Mouse (Mus musculus): Measurements from ENCODE around the gene Usp28. TPM values are rescaled to one million over a fixed set of nuclear protein-coding genes. Genes with fewer than 3 reads are reported as not detected.
"Not testable (repeated sequence)": the region's sequence is repeated elsewhere in the genome, so short reads cannot be mapped to it uniquely, and the experiment has no call there.

The Usp28 gene
- polyA plus RNA-seq, 1 experiment from 2014 or later, result 35.4 TPM

DNA sequence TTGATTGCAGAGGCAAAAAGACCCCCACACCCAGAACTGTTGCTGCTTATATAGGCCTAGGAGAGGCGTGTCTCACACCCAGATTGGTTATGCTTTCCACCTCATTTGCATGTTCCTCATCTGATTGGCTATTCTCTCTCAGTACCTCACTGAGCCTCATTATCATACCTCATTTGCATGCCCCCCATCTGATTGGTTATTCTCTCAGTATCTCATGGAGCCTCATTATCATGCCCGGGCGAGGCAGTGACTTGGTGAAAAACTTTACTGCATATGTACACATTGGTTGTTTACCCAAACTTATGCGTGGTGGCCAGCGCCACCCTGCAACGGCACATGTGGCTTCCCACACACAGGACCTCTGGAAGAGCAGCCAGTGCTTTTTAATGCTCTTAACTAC, 1.4 kb upstream of the Usp28 start:
- Histone ChIP-seq H3K4me1 (peaks cover 25% of the 10 kb centered on the region), H3K4me2 (peak overlapping the region; percentile 74; the same call in 1 of the 2 replicates)
- H3K9me3 ChIP-seq; H3K4me3 ChIP-seq; H3K27me3 ChIP-seq; ATAC-seq (ENCODE audit: insufficient number of reproducible peaks, insufficient read depth, low FRiP score, low TSS enrichment, low read depth); H3K36me3 ChIP-seq; H3K9ac ChIP-seq; H3K27ac ChIP-seq: not testable (repeated sequence)
- 97% methylated on average over 6 of the region's 6 CpGs for WGBS

DNA sequence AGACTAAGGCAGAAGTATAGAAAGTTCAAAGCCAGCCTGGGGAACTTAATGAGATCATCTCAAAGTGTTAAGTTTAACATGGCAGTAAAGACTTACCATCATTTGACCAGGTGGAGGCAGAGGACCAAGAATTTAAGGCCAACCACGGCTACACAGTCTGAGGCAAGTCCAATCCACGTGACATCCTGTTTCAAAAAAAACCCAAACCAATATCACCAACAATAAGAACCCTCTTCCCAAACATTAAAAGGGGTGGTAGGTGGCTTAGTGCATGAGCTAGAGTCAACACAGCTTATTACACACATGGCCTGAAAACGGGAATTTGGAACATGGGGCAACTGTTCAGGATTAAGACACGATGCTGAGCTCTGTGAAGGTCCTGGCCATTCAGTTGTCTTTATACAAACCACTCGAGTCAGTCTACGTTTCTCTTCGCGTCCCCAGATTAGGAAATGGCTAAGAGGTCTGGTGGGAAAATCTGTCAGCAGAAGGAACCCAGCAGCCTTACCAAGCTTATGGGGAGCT, 793 bp upstream of the Usp28 start:
- no peak for ATAC-seq (ENCODE audit: insufficient number of reproducible peaks, insufficient read depth, low FRiP score, low TSS enrichment, low read depth)
- Histone ChIP-seq H3K9ac (peak overlapping the region; percentile 72), H3K4me2 (peak overlapping the region; percentile 74), H3K4me1 (peaks cover 26% of the 10 kb centered on the region), H3K27ac (peak overlapping the region; percentile 88), H3K27me3 (no peaks in the 10 kb centered on the region), H3K4me3 (peak overlapping the region; percentile 79), H3K36me3 (no peaks in the 10 kb centered on the region), H3K9me3 (no peaks in the 10 kb centered on the region)
- 32% methylated on average over 8 of the region's 8 CpGs for WGBS

DNA sequence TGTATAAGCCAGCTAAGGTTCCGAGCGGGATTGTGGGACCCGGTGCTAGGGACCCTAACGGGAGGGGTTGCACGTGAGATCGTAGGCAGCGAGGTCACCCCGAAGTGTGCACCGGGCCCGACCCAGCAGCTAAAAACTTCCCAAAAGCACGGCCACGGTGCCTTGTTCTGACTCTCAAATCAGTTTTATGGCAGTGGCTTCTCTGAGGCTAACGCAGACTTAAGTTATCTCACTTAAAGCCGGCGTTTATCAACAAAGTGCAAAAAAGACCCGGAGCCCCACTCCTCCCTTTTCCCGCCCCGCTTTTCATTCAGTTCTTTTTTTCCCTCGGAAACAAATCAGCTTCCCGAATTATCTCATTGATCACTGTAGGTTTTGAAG, 523 bp downstream of the Usp28 start:
- peak overlapping the region; percentile 79 for H3K4me3 ChIP-seq
- no peak for ATAC-seq (ENCODE audit: insufficient number of reproducible peaks, insufficient read depth, low FRiP score, low TSS enrichment, low read depth)
- H3K4me1 ChIP-seq, result peaks cover 26% of the 10 kb centered on the region
- H3K9me3 ChIP-seq, result no peaks in the 10 kb centered on the region
- H3K27ac ChIP-seq, result peak overlapping the region; percentile 62; the same call in 1 of the 2 replicates
- no peaks in the 10 kb centered on the region for H3K36me3 ChIP-seq
- peak overlapping the region; percentile 87 for H3K9ac ChIP-seq
- H3K27me3 ChIP-seq, result no peaks in the 10 kb centered on the region
- peak overlapping the region; percentile 74 for H3K4me2 ChIP-seq
- WGBS, result 1% methylated on average over 20 of the region's 20 CpGs

DNA sequence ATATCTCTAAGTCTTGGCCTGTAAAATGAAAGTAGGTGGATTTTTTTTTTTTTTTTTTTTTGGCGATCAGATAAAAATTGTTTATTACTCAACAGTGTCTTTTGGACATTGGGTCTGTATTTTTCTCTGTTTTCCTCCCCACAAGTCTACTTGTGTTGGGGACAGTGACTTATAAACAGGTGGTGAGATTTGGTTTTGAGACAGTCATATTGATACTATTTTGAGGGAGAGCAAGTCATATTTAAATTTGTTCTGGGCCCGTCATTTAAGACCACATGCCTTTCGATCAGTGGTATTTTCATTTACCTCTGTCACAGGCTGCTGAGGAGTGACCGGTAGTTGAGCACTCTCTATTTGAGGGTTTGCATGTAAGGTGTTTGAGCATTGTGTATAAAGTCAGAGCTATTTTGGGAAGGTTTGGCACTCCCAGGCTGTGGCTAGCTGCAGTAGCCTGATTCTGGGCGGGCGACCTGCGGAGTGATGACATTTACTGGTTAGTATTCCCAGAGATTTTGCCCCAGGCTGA, 1.5 kb downstream of the Usp28 start:
- Histone ChIP-seq H3K4me1 (peaks cover 26% of the 10 kb centered on the region), H3K4me2 (peak overlapping the region; percentile 74), H3K36me3 (no peaks in the 10 kb centered on the region), H3K9me3 (no peaks in the 10 kb centered on the region), H3K4me3 (peak overlapping the region; percentile 20), H3K27me3 (no peaks in the 10 kb centered on the region), H3K9ac (peak overlapping the region; percentile 49; the same call in 1 of the 2 replicates), H3K27ac (no peak overlapping the region)
- WGBS, result 19% methylated on average over 7 of the region's 7 CpGs
- ATAC-seq (ENCODE audit: insufficient number of reproducible peaks, insufficient read depth, low FRiP score, low TSS enrichment, low read depth), result no peak

DNA sequence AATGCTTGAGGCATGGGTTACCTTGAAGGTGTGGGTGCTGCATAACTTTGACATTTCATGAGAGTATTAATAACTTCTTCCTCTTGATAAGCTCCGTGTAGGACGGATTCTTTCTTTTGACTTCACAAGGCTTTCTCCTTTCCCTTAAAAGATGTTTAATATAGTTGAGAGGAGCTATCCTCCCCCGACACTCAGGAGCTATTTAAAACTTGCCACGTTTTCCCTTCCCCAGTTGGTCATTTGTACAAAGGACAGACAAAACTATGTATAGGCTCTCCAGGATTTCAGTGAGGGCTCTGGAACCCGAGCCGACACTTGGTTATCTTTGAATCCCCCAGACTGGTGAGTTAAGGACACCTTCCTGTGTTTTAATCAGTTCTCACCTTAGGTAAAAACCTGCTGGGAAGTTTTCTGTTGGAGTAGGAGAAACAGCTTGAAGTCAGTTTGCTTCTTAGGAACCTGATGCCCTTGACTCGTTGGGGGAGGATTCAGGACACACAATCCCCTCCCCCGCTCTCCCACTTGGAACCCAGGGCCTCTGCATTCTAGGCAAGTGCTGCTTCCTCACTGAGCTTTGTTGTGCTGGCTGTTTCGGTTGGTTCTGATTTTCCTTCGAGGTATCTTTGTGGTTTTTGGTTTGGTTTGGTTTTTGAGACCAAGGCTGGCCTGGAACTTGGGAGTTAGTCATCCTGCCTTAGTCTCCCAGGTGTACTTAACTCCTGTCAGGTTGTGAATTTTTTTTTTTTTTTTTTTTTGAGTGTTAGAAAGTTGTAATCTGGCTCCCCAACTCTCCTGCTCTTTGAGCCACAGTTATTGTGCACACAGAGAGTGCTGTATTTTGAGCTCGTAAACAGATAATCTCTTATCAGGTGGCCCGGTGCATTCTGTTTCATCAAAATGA, 2.3 kb downstream of the Usp28 start:
- peak overlapping the region; percentile 20 for H3K4me3 ChIP-seq
- peaks cover 26% of the 10 kb centered on the region for H3K4me1 ChIP-seq
- WGBS, result 28% methylated on average over 12 of the region's 12 CpGs
- no peak for ATAC-seq (ENCODE audit: insufficient number of reproducible peaks, insufficient read depth, low FRiP score, low TSS enrichment, low read depth)
- H3K27me3 ChIP-seq, result no peaks in the 10 kb centered on the region
- peak overlapping the region; percentile 49 for H3K9ac ChIP-seq
- H3K9me3 ChIP-seq, result no peaks in the 10 kb centered on the region
- H3K27ac ChIP-seq, result no peak overlapping the region
- H3K4me2 ChIP-seq, result peak overlapping the region; percentile 74
- H3K36me3 ChIP-seq, result no peaks in the 10 kb centered on the region

DNA sequence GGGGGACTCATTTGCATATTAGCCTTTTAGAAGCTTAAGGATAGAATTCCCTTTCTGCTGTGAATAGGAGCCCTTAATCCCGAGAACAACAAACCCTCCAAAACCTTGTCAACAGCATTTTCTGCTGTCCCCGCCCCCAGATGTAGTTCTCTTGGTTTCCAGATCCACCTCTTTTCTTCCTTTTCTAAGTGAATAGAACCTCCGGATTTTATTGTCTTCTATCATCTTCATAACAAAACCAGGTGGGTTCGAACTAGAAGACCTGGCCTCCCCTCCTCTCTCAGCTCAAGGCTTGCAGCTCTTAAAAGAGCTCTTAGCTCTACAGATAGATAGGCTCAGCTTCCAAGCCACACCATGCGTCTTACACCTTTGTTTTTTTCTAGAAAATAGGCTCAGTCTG, 6.5 kb downstream of the Usp28 start:
- Histone ChIP-seq H3K36me3 (peaks cover 10% of the 10 kb centered on the region; the same call in 1 of the 2 replicates), H3K9me3 (no peaks in the 10 kb centered on the region), H3K4me2 (no peak overlapping the region), H3K27ac (no peak overlapping the region), H3K4me1 (peaks cover 17% of the 10 kb centered on the region), H3K9ac (no peak overlapping the region), H3K4me3 (no peak overlapping the region), H3K27me3 (no peaks in the 10 kb centered on the region)
- 64% methylated on average over 5 of the region's 5 CpGs for WGBS
- ATAC-seq (ENCODE audit: insufficient number of reproducible peaks, insufficient read depth, low FRiP score, low TSS enrichment, low read depth), result no peak

DNA sequence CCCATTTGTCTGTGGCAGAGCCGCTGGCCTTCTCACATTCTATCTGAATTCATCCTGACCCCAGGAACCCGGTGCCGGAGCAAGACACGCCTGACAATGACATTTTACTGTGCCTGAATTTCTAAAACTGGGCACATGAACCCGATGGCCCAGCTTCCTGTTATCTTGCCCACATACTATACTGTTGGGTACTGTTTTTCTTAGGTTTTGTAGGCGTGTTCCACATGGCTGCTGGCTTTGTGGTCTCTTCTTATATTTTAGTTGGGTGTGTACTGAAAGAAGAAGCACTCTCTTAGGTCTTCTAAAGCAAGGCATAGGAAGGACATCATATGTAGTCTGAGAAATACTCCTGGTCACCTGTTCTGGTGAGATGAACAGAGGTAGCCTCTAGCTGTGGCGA, 9.6 kb downstream of the Usp28 start:
- Histone ChIP-seq H3K4me3 (no peak overlapping the region), H3K27me3 (no peaks in the 10 kb centered on the region), H3K9ac (no peak overlapping the region), H3K9me3 (no peaks in the 10 kb centered on the region), H3K36me3 (peaks cover 10% of the 10 kb centered on the region), H3K27ac (no peak overlapping the region), H3K4me2 (no peak overlapping the region), H3K4me1 (no peaks in the 10 kb centered on the region)
- ATAC-seq (ENCODE audit: insufficient number of reproducible peaks, insufficient read depth, low FRiP score, low TSS enrichment, low read depth), result no peak
- 94% methylated on average over 7 of the region's 7 CpGs for WGBS

DNA sequence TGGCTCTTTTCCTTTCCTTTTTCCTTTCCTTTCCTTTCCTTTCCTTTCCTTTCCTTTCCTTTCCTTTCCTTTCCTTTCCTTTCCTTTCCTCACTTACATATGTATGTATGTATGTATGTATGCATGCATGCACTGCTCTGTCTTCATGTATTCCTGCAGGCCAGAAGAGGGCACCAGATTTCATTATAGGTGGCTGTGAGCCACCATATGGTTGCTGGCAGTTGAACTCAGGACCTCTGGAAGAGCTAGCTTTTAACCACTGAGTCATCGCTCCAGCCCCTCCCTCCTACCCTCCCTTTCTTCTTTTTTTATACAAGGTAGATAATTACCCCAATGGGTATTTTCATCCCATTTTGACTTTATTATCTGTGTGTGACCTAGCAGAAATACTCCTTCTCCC, 10.6 kb downstream of the Usp28 start:
- peaks cover 16% of the 10 kb centered on the region for H3K36me3 ChIP-seq

DNA sequence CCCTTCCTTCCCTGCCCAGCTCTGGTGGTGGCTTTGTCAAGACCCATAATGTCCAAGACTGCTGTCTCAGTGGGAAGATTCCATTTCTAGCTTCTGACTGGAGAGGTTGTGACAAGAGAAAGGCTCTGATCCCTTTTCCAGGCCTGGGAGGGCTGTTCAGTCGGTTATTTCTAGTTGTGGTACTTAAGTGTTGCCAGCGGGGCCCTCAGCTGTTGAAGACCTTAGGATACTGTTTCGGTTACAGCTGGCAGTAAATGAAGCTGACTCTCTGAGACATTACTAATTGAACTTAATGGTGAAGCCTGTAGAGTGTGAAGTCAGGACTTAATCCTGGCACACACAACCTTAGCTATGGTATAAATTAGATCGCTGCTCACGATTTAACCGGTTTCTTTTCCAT, 14.1 kb downstream of the Usp28 start:
- H3K4me1 ChIP-seq, result no peaks in the 10 kb centered on the region
- peaks cover 29% of the 10 kb centered on the region for H3K36me3 ChIP-seq
- no peak overlapping the region for H3K4me3 ChIP-seq
- H3K9me3 ChIP-seq, result no peaks in the 10 kb centered on the region
- H3K27me3 ChIP-seq, result no peaks in the 10 kb centered on the region
- H3K9ac ChIP-seq, result no peak overlapping the region
- no peak for ATAC-seq (ENCODE audit: insufficient number of reproducible peaks, insufficient read depth, low FRiP score, low TSS enrichment, low read depth)
- WGBS, result 73% methylated on average over 6 of the region's 6 CpGs
- H3K4me2 ChIP-seq, result no peak overlapping the region
- H3K27ac ChIP-seq, result no peak overlapping the region

More for the DNA sequence above, 10.6 kb downstream of the Usp28 start:
- H3K9me3 ChIP-seq, result no peaks in the 10 kb centered on the region
- no peak overlapping the region for H3K4me3 ChIP-seq
- 100% methylated on average over 1 of the region's 1 CpGs for WGBS
- H3K27me3 ChIP-seq, result no peaks in the 10 kb centered on the region
- no peak for ATAC-seq (ENCODE audit: insufficient number of reproducible peaks, insufficient read depth, low FRiP score, low TSS enrichment, low read depth)
- H3K4me2 ChIP-seq, result no peak overlapping the region
- no peaks in the 10 kb centered on the region for H3K4me1 ChIP-seq
- H3K9ac ChIP-seq, result no peak overlapping the region
- no peak overlapping the region for H3K27ac ChIP-seq

DNA sequence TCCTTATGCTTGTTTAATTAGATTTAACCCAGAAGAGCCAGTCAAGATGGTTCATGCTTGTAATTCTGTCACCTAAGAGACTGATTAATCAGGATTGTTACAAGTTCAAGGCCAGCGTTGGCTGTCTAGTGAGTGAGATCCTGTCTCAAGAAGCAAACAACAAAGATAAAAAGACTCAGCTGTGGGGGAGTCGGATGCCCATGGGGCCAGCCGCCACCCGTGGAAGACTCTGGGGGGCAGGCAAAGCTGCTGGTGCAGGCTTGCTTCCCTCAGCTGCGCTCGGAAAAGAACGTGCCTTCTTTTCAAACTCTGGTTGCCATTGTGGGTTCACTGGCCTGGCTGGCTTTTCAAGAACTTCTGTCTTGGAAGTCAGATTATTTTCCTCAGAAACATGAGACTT, 30.6 kb downstream of the Usp28 start:
- Histone ChIP-seq H3K27me3 (no peaks in the 10 kb centered on the region), H3K9me3 (no peaks in the 10 kb centered on the region), H3K36me3 (peaks cover 75% of the 10 kb centered on the region), H3K4me2 (no peak overlapping the region), H3K4me3 (no peak overlapping the region), H3K27ac (no peak overlapping the region), H3K9ac (no peak overlapping the region), H3K4me1 (no peaks in the 10 kb centered on the region)
- WGBS, result 72% methylated on average over 7 of the region's 7 CpGs
- ATAC-seq (ENCODE audit: insufficient number of reproducible peaks, insufficient read depth, low FRiP score, low TSS enrichment, low read depth), result no peak

DNA sequence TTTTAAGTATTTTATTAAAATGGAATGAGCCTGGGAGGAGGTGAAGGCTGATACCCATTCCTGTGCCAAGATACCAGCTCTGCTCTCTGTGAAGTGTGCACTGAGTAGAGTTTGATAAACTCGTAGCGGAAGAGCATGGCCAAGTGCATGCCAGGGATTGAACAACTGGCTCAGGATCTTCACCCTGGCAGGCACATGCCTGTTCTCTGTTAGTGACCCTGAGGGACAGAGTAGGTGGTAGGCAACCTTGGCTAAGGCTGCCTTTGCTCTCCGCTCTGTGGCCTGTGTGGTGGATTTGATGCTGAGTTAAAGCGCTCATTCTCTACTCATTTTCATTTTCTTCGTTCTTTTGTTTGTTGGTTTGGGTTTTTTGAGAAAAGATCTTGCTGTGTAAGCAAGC, 36.1 kb downstream of the Usp28 start:
- no peak for ATAC-seq (ENCODE audit: insufficient number of reproducible peaks, insufficient read depth, low FRiP score, low TSS enrichment, low read depth)
- no peaks in the 10 kb centered on the region for H3K27me3 ChIP-seq
- H3K36me3 ChIP-seq, result peaks cover 55% of the 10 kb centered on the region
- H3K4me3 ChIP-seq, result no peak overlapping the region
- no peak overlapping the region for H3K9ac ChIP-seq
- no peak overlapping the region for H3K27ac ChIP-seq
- H3K9me3 ChIP-seq, result no peaks in the 10 kb centered on the region
- H3K4me2 ChIP-seq, result no peak overlapping the region
- H3K4me1 ChIP-seq, result no peaks in the 10 kb centered on the region
- WGBS, result 95% methylated on average over 5 of the region's 5 CpGs

DNA sequence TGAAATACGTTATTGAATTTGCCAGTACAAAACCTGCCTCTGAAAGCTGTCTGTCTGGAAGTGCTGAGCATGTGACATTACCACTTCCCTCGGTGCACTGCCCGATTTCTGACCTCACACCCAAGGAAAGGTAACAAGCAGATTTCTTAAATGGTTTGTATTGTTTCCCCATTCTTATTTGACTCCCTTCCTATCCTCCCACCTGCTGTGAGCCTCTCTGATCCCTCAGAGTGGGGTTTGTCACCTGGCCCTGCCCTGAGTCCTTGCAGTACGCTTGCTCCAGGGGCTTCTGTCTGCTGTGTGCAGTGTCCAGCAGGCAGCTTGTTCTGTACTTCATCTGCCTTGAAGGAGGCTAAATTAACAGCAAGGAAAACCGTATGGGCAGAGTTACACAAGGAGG, 38.8 kb downstream of the Usp28 start:
- no peak overlapping the region for H3K4me2 ChIP-seq
- H3K9ac ChIP-seq, result no peak overlapping the region
- H3K27me3 ChIP-seq, result no peaks in the 10 kb centered on the region
- 86% methylated on average over 5 of the region's 5 CpGs for WGBS
- H3K4me1 ChIP-seq, result no peaks in the 10 kb centered on the region
- H3K4me3 ChIP-seq, result no peak overlapping the region
- no peak for ATAC-seq (ENCODE audit: insufficient number of reproducible peaks, insufficient read depth, low FRiP score, low TSS enrichment, low read depth)
- peaks cover 65% of the 10 kb centered on the region for H3K36me3 ChIP-seq
- no peak overlapping the region for H3K27ac ChIP-seq
- no peaks in the 10 kb centered on the region for H3K9me3 ChIP-seq

Data from embryonic facial prominence, embryonic 13.5 days (tissue).